Mouse (Mus musculus): ENCODE results near the gene Pomp. TPM values are rescaled to one million over a fixed set of nuclear protein-coding genes. Genes with fewer than 3 reads are reported as not detected.

The Pomp gene
- total and polyA plus RNA-seq, 2 experiments = 71.0 to 233 TPM

DNA sequence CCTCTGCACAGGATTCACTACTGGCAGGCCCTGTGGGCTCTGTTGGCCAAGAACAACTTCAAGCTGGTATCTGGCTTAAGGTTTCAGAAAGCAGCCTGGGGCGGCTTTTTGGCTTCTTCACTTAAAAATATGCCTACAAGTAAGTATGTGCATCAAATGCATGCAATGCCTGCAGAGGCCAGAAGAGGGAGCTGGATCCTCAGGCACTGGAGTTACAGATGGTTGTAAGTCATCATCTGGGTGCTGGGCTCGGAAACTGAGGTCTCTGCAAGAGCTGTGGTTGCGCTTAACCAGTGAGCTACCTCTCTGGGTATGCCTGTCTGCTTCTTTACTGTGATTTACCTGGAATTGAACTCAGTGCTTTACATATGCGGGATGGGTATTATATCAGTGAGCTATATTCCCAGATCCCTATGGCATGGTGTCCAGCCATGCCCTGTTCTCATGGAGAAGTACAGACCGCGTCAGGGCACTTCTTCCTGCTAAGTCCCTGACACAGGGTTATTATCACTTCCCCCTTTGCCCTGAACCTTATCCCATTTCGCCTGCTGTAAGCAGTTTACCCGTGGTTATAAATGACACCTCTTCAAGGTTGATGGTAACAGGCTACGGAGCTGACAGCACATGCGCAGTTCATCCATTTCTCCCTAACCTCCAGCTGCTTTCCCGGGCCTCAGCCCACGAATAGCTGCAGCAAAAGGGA is 50.7 kb downstream of the Pomp start:
- no peaks in the 10 kb centered on the region for H3K79me2 ChIP-seq (ENCODE audit: control insufficient read depth, insufficient read depth, low read length)
- H3K4me3 ChIP-seq (ENCODE audit: insufficient read depth, low read depth, low read length) = no peak overlapping the region
- no peaks in the 10 kb centered on the region for H3K27me3 ChIP-seq (ENCODE audit: control insufficient read depth, insufficient read depth, low read length)
- peak overlapping the region; percentile 85 for H3K27ac ChIP-seq (replicated peaks; ENCODE audit: insufficient read depth, low read depth, low read length)
- no peaks in the 10 kb centered on the region for H3K36me3 ChIP-seq (ENCODE audit: control insufficient read depth, insufficient read depth, low read length)
- peak overlapping the region; percentile 53; the same call in 1 of the 2 replicates for H3K9ac ChIP-seq (ENCODE audit: low read depth, low read length)
- DNase-seq (ENCODE audit: extremely low read depth, low read depth, low spot score) = peak; percentile 81
- TF ChIP-seq POLR2A (IDR thresholded peaks at IDR 0.05; ENCODE audit: extremely low read depth, insufficient read depth, low read length) (no peak), CTCF (IDR thresholded peaks at IDR 0.05; ENCODE audit: low read depth, low read length) (peak; percentile 59)
- 49% methylated on average over 12 of the region's 12 CpGs for WGBS
- peaks cover 8% of the 10 kb centered on the region for H3K4me1 ChIP-seq (ENCODE audit: control insufficient read depth, insufficient read depth, low read length)

- DNase-seq (ENCODE audit: extremely low read depth, low read depth, low spot score) = peak; percentile 96
- peaks cover 8% of the 10 kb centered on the region; the same call in 1 of the 2 replicates for H3K4me1 ChIP-seq (ENCODE audit: control insufficient read depth, insufficient read depth, low read length)
- H3K4me3 ChIP-seq (ENCODE audit: insufficient read depth, low read depth, low read length) = no peak overlapping the region
- no peak for TF ChIP-seq POLR2A (IDR thresholded peaks at IDR 0.05; ENCODE audit: extremely low read depth, insufficient read depth, low read length)
- no peak for TF ChIP-seq CTCF (IDR thresholded peaks at IDR 0.05; ENCODE audit: low read depth, low read length)
- no peak overlapping the region for H3K9ac ChIP-seq (ENCODE audit: low read depth, low read length)
- peak overlapping the region; percentile 38 for H3K27ac ChIP-seq (replicated peaks; ENCODE audit: insufficient read depth, low read depth, low read length)
- no peaks in the 10 kb centered on the region for H3K36me3 ChIP-seq (ENCODE audit: control insufficient read depth, insufficient read depth, low read length)
- WGBS = 26% methylated on average over 5 of the region's 5 CpGs
- H3K79me2 ChIP-seq (ENCODE audit: control insufficient read depth, insufficient read depth, low read length) = no peaks in the 10 kb centered on the region
- H3K27me3 ChIP-seq (ENCODE audit: control insufficient read depth, insufficient read depth, low read length) = no peaks in the 10 kb centered on the region
Measured at GRCm38 (mm10) chr5:147911744-147912143, 51.5 kb downstream of the Pomp start.

DNA sequence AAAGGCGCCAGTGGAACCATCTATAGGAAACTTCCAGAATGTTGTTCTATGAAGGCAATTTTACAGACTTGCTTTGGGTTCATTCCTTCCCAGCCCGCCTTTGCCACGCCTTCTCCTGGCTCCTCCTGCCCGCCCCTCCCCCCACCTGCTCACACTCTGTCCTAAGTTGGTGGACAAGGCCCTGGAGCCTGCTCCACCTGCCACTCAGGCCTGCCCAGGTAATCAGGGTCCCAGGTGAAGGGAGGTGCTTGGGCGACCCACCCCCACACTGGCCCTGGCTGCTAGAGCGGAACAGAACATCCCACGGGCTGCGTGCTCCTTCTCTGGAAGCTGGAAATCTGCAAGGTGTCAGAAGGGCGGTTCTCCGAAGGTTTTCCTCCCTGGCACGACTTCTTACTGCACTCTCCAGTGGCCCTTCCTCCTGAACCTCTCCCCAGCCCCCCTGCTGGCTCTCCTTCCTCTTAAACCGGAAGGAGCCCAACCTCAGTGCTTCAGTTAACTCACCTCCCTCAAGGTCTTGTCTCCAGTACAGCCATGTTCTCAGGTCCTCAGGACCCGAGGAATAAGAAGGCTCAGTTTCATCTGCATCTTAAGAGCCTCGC is 53.1 kb downstream of the Pomp start:
- Histone ChIP-seq H3K79me2 (ENCODE audit: control insufficient read depth, insufficient read depth, low read length) (no peaks in the 10 kb centered on the region), H3K4me1 (ENCODE audit: control insufficient read depth, insufficient read depth, low read length) (peaks cover 8% of the 10 kb centered on the region; the same call in 1 of the 2 replicates), H3K36me3 (ENCODE audit: control insufficient read depth, insufficient read depth, low read length) (no peaks in the 10 kb centered on the region), H3K27me3 (ENCODE audit: control insufficient read depth, insufficient read depth, low read length) (no peaks in the 10 kb centered on the region), H3K27ac (replicated peaks; ENCODE audit: insufficient read depth, low read depth, low read length) (no peak overlapping the region), H3K4me3 (ENCODE audit: insufficient read depth, low read depth, low read length) (no peak overlapping the region), H3K9ac (ENCODE audit: low read depth, low read length) (no peak overlapping the region)
- TF ChIP-seq CTCF (IDR thresholded peaks at IDR 0.05; ENCODE audit: low read depth, low read length) = no peak
- TF ChIP-seq POLR2A (IDR thresholded peaks at IDR 0.05; ENCODE audit: extremely low read depth, insufficient read depth, low read length) = no peak
- DNase-seq (ENCODE audit: extremely low read depth, low read depth, low spot score) = no peak
- 63% methylated on average over 14 of the region's 14 CpGs for WGBS

DNA sequence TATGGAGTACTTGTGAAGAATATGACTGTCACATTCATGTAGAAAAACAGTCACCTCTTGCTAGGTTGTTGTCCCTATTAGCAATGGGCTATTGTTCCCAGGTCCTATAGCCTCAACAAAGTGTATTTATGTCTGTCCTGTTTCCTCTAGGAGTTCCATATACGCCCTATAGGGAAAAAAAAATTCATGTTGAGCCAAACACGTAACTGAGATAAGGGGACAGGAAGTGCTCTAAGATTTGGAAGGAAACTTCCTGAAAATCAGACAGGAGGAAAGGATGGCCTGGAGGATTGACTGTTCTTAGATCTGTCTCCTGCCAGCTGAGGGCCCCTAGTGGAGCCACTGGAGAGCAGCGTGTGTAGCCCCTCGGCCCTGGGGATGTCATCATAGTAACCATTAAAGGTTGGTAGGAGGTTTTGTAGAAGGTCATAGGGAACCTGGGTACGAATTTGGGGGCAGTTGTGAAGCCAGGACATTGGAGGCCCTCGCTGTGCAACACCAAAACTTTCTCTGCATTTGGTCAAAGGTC is 54.8 kb downstream of the Pomp start:
- 54% methylated on average over 6 of the region's 6 CpGs for WGBS
- no peaks in the 10 kb centered on the region for H3K36me3 ChIP-seq (ENCODE audit: control insufficient read depth, insufficient read depth, low read length)
- no peak for DNase-seq (ENCODE audit: extremely low read depth, low read depth, low spot score)
- H3K4me3 ChIP-seq (ENCODE audit: insufficient read depth, low read depth, low read length) = no peak overlapping the region
- peaks cover 8% of the 10 kb centered on the region; the same call in 1 of the 2 replicates for H3K4me1 ChIP-seq (ENCODE audit: control insufficient read depth, insufficient read depth, low read length)
- no peaks in the 10 kb centered on the region for H3K79me2 ChIP-seq (ENCODE audit: control insufficient read depth, insufficient read depth, low read length)
- H3K9ac ChIP-seq (ENCODE audit: low read depth, low read length) = no peak overlapping the region
- H3K27me3 ChIP-seq (ENCODE audit: control insufficient read depth, insufficient read depth, low read length) = no peaks in the 10 kb centered on the region
- TF ChIP-seq CTCF (IDR thresholded peaks at IDR 0.05; ENCODE audit: low read depth, low read length) = peak; percentile 34
- no peak for TF ChIP-seq POLR2A (IDR thresholded peaks at IDR 0.05; ENCODE audit: extremely low read depth, insufficient read depth, low read length)
- H3K27ac ChIP-seq (replicated peaks; ENCODE audit: insufficient read depth, low read depth, low read length) = no peak overlapping the region

DNA sequence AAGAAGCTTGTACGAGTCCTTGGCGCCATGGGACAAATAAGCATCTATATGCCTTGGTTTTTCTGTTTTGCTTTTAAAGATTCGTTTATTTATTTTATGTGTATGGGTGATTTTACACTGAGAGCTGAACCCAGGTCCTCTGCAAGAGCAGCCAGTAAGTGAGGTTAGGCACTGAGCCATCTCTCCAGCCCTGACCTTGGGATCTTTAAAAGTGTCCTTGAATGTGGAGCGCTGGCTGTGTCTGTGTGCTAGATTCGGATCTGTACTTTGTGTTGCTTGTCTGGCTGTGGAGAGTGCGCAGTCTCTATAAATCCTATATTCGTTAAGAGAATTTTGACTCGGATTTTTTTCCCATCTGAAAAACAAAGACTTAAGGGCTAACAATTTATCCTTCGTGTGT is 55.9 kb downstream of the Pomp start:
- WGBS = 76% methylated on average over 9 of the region's 9 CpGs
- no peak overlapping the region for H3K9ac ChIP-seq (ENCODE audit: low read depth, low read length)
- H3K27ac ChIP-seq (replicated peaks; ENCODE audit: insufficient read depth, low read depth, low read length) = no peak overlapping the region
- DNase-seq (ENCODE audit: extremely low read depth, low read depth, low spot score) = peak; percentile 46
- H3K79me2 ChIP-seq (ENCODE audit: control insufficient read depth, insufficient read depth, low read length) = no peaks in the 10 kb centered on the region
- no peaks in the 10 kb centered on the region for H3K36me3 ChIP-seq (ENCODE audit: control insufficient read depth, insufficient read depth, low read length)
- H3K4me1 ChIP-seq (ENCODE audit: control insufficient read depth, insufficient read depth, low read length) = peaks cover 8% of the 10 kb centered on the region; the same call in 1 of the 2 replicates
- no peaks in the 10 kb centered on the region for H3K27me3 ChIP-seq (ENCODE audit: control insufficient read depth, insufficient read depth, low read length)
- no peak overlapping the region for H3K4me3 ChIP-seq (ENCODE audit: insufficient read depth, low read depth, low read length)
- TF ChIP-seq POLR2A (IDR thresholded peaks at IDR 0.05; ENCODE audit: extremely low read depth, insufficient read depth, low read length) (no peak), CTCF (IDR thresholded peaks at IDR 0.05; ENCODE audit: low read depth, low read length) (no peak)
